Mouse (Mus musculus) bone marrow macrophage, adult 2 months (primary cell): ENCODE data around the gene Pfdn5.

Source experiments
- CTCF ChIP-seq: IDR thresholded peaks from 2 replicates; pipeline ENCODE4 v1.5.1; 2012; ENCODE audit warnings: low read depth, mild to moderate bottlenecking, low read length, moderate library complexity
- POLR2A ChIP-seq: IDR thresholded peaks from 2 replicates; pipeline ENCODE4 v1.6.1; 2012; ENCODE audit warnings: mild to moderate bottlenecking, low read depth, low read length, borderline replicate concordance

DNA sequence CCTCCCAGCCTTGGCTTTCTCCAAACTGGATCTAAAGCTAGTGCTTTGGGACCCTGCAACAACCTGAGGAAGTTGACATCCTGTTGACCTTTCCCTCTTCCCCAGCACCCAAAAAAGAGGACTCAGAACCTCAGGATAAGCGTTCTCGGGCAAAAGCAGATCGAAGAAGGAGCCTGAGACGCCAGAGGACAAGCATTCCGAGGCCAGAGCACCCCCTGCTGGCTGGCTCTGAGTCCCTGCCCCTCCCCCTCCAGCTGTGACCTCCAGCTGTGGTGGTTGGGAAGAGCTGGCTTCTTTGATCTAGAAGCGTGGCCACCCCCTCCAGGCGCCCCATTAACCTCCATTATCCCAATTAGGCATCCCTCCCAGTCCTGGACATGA is 51.2 kb downstream of the Pfdn5 start:
- TF ChIP-seq POLR2A (no peak), CTCF (peak; percentile 74)
